Mouse (Mus musculus) left cerebral cortex, postnatal 4 days (tissue): ENCODE results near the gene Gsx1. TPM values are rescaled to one million over a fixed set of nuclear protein-coding genes. Genes with fewer than 3 reads are reported as not detected.
A peak's percentile ranks its signal among the peaks of the same experiment; 100 is the strongest.

Experiments
- DNase-seq: peaks from one replicate; pipeline ENCODE4 v3.0.0-alpha.2; 2022
- intact Hi-C: fragments of 180-260 bp; cut with DNase I; formaldehyde crosslinking; loops from one replicate; pipeline ENCODE4 v1.15.1; 2025
- total RNA-seq, 2 experiments: library from RNA; stranded (reverse); gene quantifications; 2 replicates each; pipeline ENCODE4 v1.2.3; 2021

The Gsx1 gene
- total RNA-seq, 2 experiments from 2014 or later = 1.3 to 1.8 TPM

- DNase-seq = no peak
- intact Hi-C loops = no loop called here
Observed at GRCm38 (mm10) chr5:147192576-147192960, 4.1 kb downstream of the Gsx1 start.

DNA sequence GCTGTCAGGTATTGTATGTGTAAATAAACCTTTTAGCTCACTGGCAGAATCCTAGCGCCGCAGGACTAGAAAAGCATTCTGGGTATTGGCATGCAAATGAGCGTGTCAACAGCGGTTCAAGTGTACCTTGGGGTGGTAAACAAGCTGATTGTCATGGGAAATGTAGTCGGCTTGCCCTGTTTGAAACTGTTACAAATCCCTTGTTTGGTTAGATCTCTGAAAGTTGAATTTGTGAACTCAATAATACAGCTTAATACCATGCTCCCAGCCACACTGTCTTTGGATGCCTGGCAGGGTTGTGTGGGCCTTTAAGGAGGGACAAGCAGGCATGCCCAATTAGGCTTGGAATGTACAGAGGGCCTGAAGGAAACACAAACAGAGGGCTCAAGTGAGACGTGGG lies 16.4 kb downstream of the Gsx1 start:
- no peak for DNase-seq
- intact Hi-C loops = no loop called here

- intact Hi-C loops = no loop called here
- DNase-seq = no peak
Observed at GRCm38 (mm10) chr5:147207852-147208251, 19.4 kb downstream of the Gsx1 start.

DNA sequence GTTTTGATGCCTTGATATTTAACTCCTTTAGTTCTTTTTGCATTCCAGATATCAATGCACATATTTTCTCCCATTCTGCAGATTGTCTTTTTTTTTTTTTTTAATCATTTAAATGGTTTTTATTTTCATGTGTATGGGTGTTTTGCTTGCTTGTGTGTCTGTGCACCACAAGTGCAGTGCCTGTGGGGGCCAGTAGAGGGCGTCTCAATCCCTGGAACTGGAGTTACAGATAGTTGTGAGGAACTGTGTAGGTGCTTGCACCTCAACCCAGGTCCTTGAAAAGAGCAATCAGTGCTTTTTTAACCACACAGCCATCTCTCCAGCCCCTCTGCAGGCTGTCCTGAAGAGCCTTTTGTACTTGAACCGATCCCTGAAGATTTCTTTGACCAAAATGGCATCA lies 20.0 kb downstream of the Gsx1 start:
- intact Hi-C loops = no loop called here
- DNase-seq = no peak

DNA sequence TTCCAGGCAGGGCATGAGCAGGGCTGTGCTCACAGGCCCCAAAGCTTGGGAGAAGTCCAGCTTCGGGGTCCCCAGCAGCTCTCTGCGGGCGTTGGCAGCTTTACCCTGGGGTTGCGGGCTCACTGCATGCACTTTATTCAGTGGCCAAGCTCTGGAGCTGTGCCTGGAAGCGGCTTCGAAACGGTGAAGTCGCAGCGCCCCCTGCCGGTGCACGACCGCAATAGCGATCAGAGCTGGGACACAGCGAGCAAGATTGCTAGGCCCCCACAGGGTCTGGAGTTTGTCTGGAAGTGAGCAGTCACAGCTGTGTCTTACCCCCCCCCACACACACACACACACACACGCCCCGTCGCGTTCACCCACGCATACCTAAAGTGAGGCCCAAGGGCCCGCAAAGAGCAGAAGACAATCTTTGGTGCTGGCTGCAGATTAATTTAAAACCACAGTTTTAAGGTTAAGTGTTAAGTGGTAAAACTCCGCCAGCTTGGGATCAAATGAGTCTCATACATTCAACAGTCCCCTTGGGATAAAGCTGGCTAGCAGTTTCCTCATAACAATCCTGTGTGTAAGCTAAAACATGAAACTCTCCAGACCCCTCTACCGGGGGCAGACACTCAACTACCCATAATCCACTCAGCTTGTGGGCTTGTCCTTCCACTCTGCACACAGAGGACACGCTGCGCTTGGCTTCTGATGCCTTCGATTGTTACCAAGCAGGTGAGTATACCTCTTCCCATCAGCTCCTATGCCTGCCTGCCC lies 39.0 kb downstream of the Gsx1 start:
- peak; percentile 94 for DNase-seq
- intact Hi-C loops = loop anchor here (10.0 kb wide), 2 partner anchors 283 to 313 kb away; partner anchors contain the start of gene Gtf3a

DNA sequence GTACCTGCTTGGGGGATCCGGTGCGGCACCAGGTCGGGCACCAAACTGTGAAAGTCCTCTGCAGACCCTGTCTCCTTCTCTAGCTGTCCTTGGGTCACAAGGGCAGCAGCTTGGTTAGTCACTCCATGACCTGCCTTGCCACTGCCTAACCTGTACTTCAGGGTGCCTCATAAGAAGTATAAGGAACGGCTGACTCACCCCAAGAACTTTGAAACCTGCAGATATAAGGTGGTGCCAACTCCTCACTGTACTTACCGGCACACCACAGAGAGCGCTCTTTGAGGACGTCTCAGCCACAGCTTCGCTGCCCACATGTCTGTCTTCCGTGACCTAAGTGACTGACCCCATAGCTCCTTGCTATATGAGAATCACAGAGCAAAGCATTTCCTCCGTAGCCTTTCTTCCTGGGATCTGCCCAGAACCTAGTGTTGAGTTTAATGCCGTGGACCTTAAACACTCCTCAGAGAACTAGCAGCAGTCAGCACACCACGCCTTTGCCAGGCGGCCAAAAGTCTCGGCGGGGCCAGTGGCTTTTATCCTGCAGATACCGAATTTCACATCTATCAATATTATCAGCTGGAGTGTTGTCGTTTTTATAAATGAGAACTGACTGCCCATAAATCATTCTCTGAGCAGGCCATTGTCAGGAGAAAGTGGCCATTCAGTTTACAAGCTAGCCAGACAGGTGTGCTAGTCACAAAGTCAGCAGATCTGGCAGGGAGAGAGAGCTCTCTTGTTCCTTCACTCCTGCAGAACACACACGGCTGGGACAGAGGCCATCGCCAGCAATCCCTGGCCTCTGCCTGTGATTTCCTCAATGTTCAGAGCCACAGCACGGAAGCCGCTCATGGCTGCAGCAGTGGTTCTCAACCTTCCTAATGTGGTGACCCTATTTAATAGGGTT lies 47.2 kb downstream of the Gsx1 start:
- intact Hi-C loops = no loop called here
- no peak for DNase-seq

Other genes starting within 250 kb of the Gsx1 start
- 10 to 100 TPM; 43.5 to 49.4 TPM for gene Gtf3a, start 240.0 kb upstream of the Gsx1 start, total RNA-seq
- gene Mtif3, start 224.9 kb upstream of the Gsx1 start, total RNA-seq = 10 to 100 TPM; 16.0 to 16.6 TPM
- 10 to 100 TPM in 1 of 2 experiments, 1 to 10 TPM in 1; 9.7 to 10.7 TPM for gene Lnx2, start 112.1 kb upstream of the Gsx1 start, total RNA-seq
- gene Polr1d, start 111.6 kb upstream of the Gsx1 start, total RNA-seq = 10 to 100 TPM; 93.0 to 96.0 TPM
- not detected for gene Pdx1, start 81.3 kb downstream of the Gsx1 start, total RNA-seq
- gene Cdx2, start 118.6 kb downstream of the Gsx1 start, total RNA-seq = not detected
- not detected for gene Urad, start 133.7 kb downstream of the Gsx1 start, total RNA-seq
- under 1 TPM; 0.42 to 0.64 TPM for gene Flt3, start 211.8 kb downstream of the Gsx1 start, total RNA-seq
- gene Pan3, start 241.5 kb downstream of the Gsx1 start, total RNA-seq = 100 to 1,000 TPM in 1 of 2 experiments, 10 to 100 TPM in 1; 90.3 to 107 TPM